Mouse (Mus musculus) liver, adult 2 months (tissue): ENCODE results near the gene Dnpep. TPM values are rescaled to one million over a fixed set of nuclear protein-coding genes. Genes with fewer than 3 reads are reported as not detected.

ENCODE experiments used
- DNase-seq: peaks from one replicate; pipeline ENCODE4 v3.0.0-alpha.2; 2011; ENCODE audit warnings: low read depth, low spot score; ENCODE audit errors: extremely low read depth
- H3K27ac ChIP-seq: fragments of 200-500 bp; replicated peaks from 2 replicates; pipeline ENCODE4 v1.5.1; 2012; ENCODE audit warnings: low read depth, mild to moderate bottlenecking, control low read depth, inconsistent platforms, low read length; ENCODE audit not compliant: insufficient read depth
- H3K27me3 ChIP-seq: fragments of 200-500 bp; 2 replicates; pipeline ENCODE4 v1.6.1; 2012; ENCODE audit warnings: mild to moderate bottlenecking, moderate library complexity, low read length, inconsistent platforms; ENCODE audit not compliant: control insufficient read depth, insufficient read depth
- H3K36me3 ChIP-seq: fragments of 200-500 bp; 2 replicates; pipeline ENCODE4 v1.6.1; 2012; ENCODE audit warnings: low read length, inconsistent platforms; ENCODE audit not compliant: control insufficient read depth, insufficient read depth
- H3K4me1 ChIP-seq: fragments of 200-500 bp; 2 replicates; pipeline ENCODE4 v1.6.1; 2011; ENCODE audit warnings: low read length; ENCODE audit not compliant: control insufficient read depth, insufficient read depth
- H3K4me3 ChIP-seq: fragments of 200-500 bp; 2 replicates; pipeline ENCODE4 v1.5.1; 2011; ENCODE audit warnings: low read depth, mild to moderate bottlenecking, control low read depth, low read length, moderate library complexity; ENCODE audit not compliant: insufficient read depth
- H3K79me2 ChIP-seq: fragments of 200-500 bp; 2 replicates; pipeline ENCODE4 v1.6.1; 2012; ENCODE audit warnings: inconsistent platforms, mild to moderate bottlenecking, low read length, moderate library complexity; ENCODE audit not compliant: control insufficient read depth, insufficient read depth
- H3K9ac ChIP-seq: fragments of 200-500 bp; 2 replicates; pipeline ENCODE4 v1.6.1; 2012; ENCODE audit warnings: low read depth, mild to moderate bottlenecking, control low read depth, inconsistent platforms, low read length
- CTCF ChIP-seq: fragments of 200-500 bp; IDR thresholded peaks from 2 replicates; pipeline ENCODE4 v1.5.1; 2011; ENCODE audit warnings: low read depth, low read length, control low read depth
- POLR2A ChIP-seq: fragments of 200-500 bp; IDR thresholded peaks from 2 replicates; pipeline ENCODE4 v1.6.1; 2011; ENCODE audit warnings: low read length, control low read depth; ENCODE audit not compliant: insufficient read depth; ENCODE audit errors: extremely low read depth
- WGBS: fragments of 180-500 bp; shearing (Covaris S2); methylation state at CpG from one replicate; pipeline ENCODE4 v1.1.7; 2018; 5-methylcytosine and 5-hydroxymethylcytosine counted together
- polyA plus RNA-seq: library from polyadenylated mRNA; depleted of rRNA; stranded (reverse); fragments of >200 nt; gene quantifications from 2 replicates; pipeline ENCODE4 v1.2.3, GENCODE M21; 2012
- total RNA-seq: library from RNA; depleted of rRNA; stranded (reverse); fragments of >200 nt; gene quantifications from 2 replicates; pipeline ENCODE4 v1.2.3, GENCODE M21; 2014

Dnpep gene
- total and polyA plus RNA-seq, 2 experiments, result 89.8 to 111 TPM

- no peak for DNase-seq
- H3K4me3 ChIP-seq, result no peak overlapping the region
- H3K27me3 ChIP-seq, result no peaks in the 10 kb centered on the region
- peaks cover 6% of the 10 kb centered on the region; the same call in 1 of the 2 replicates for H3K4me1 ChIP-seq
- TF ChIP-seq CTCF, result no peak
- TF ChIP-seq POLR2A, result no peak
- no peak overlapping the region for H3K9ac ChIP-seq
- no peaks in the 10 kb centered on the region for H3K36me3 ChIP-seq
- no peaks in the 10 kb centered on the region for H3K79me2 ChIP-seq
- no peak overlapping the region for H3K27ac ChIP-seq
- WGBS, result 32% methylated on average over 11 of the region's 11 CpGs
These were observed 20.4 kb upstream of the Dnpep start for GRCm38 (mm10) chr1:75338091-75338694.

GRCm38 (mm10) chr1:75337097-75337496, 19.3 kb upstream of the Dnpep start:
- Histone ChIP-seq H3K27ac (no peak overlapping the region), H3K4me3 (no peak overlapping the region), H3K4me1 (peaks cover 6% of the 10 kb centered on the region; the same call in 1 of the 2 replicates), H3K79me2 (no peaks in the 10 kb centered on the region), H3K36me3 (no peaks in the 10 kb centered on the region), H3K27me3 (no peaks in the 10 kb centered on the region), H3K9ac (no peak overlapping the region)
- TF ChIP-seq POLR2A (no peak), CTCF (no peak)
- peak; percentile 23 for DNase-seq
- WGBS, result 20% methylated on average over 9 of the region's 9 CpGs

- peaks cover 6% of the 10 kb centered on the region; the same call in 1 of the 2 replicates for H3K4me1 ChIP-seq
- TF ChIP-seq POLR2A (no peak), CTCF (no peak)
- 62% methylated on average over 3 of the region's 3 CpGs for WGBS
These were observed 18.7 kb upstream of the Dnpep start for GRCm38 (mm10) chr1:75336461-75336860.

GRCm38 (mm10) chr1:75331271-75331670, 13.5 kb upstream of the Dnpep start:
- Histone ChIP-seq H3K36me3 (no peaks in the 10 kb centered on the region), H3K4me1 (no peaks in the 10 kb centered on the region), H3K9ac (no peak overlapping the region), H3K4me3 (no peak overlapping the region), H3K27me3 (no peaks in the 10 kb centered on the region), H3K79me2 (no peaks in the 10 kb centered on the region), H3K27ac (no peak overlapping the region)
- TF ChIP-seq CTCF (no peak), POLR2A (no peak)
- 81% methylated on average over 1 of the region's 1 CpGs for WGBS
- DNase-seq, result no peak

More at GRCm38 (mm10) chr1:75336461-75336860, 18.7 kb upstream of the Dnpep start:
- H3K27me3 ChIP-seq, result no peaks in the 10 kb centered on the region
- H3K79me2 ChIP-seq, result no peaks in the 10 kb centered on the region
- no peaks in the 10 kb centered on the region for H3K36me3 ChIP-seq
- no peak overlapping the region for H3K27ac ChIP-seq
- no peak for DNase-seq
- no peak overlapping the region for H3K9ac ChIP-seq
- no peak overlapping the region for H3K4me3 ChIP-seq

- H3K27ac ChIP-seq, result no peak overlapping the region
- no peak overlapping the region for H3K9ac ChIP-seq
- no peak overlapping the region for H3K4me3 ChIP-seq
- no peaks in the 10 kb centered on the region for H3K36me3 ChIP-seq
- DNase-seq, result no peak
- H3K27me3 ChIP-seq, result no peaks in the 10 kb centered on the region
- no peaks in the 10 kb centered on the region for H3K4me1 ChIP-seq
- H3K79me2 ChIP-seq, result no peaks in the 10 kb centered on the region
- TF ChIP-seq CTCF, result no peak
- TF ChIP-seq POLR2A, result no peak
These were observed 9.7 kb upstream of the Dnpep start for GRCm38 (mm10) chr1:75327461-75327860.

- WGBS, result 92% methylated on average over 10 of the region's 10 CpGs
- no peak overlapping the region for H3K9ac ChIP-seq
- peaks cover 8% of the 10 kb centered on the region; the same call in 1 of the 2 replicates for H3K4me1 ChIP-seq
- no peaks in the 10 kb centered on the region for H3K36me3 ChIP-seq
- no peaks in the 10 kb centered on the region for H3K27me3 ChIP-seq
- TF ChIP-seq CTCF (no peak), POLR2A (no peak)
- no peak overlapping the region for H3K4me3 ChIP-seq
- no peak overlapping the region for H3K27ac ChIP-seq
- H3K79me2 ChIP-seq, result no peaks in the 10 kb centered on the region; the same call in 1 of the 2 replicates
- DNase-seq, result no peak
These were observed 1.4 kb upstream of the Dnpep start for GRCm38 (mm10) chr1:75319166-75319565.
